Mouse (Mus musculus) heart, postnatal 10 days (tissue): ENCODE results near the gene Olfr1297. TPM values are rescaled to one million over a fixed set of nuclear protein-coding genes. Genes with fewer than 3 reads are reported as not detected.

Experiments
- DNase-seq, 2 experiments: peaks; one replicate each; pipeline ENCODE4 v3.0.0; 2021
- intact Hi-C: fragments of 180-260 bp; cut with DNase I; formaldehyde crosslinking; loops from one replicate; pipeline ENCODE4 v1.15.1; 2025
- total RNA-seq, 2 experiments: library from RNA; stranded (reverse); gene quantifications; 2 replicates each; pipeline ENCODE4 v1.2.3; 2021

Gene Olfr1297
- total RNA-seq = not detected

- no peak for DNase-seq
- intact Hi-C loops = no loop called here
These were observed at the start of gene Olfr1297 for GRCm38 (mm10) chr2:111626397-111626796. TSS of gene Olfr1297 (minus strand) at chr2:111626497.

GRCm38 (mm10) chr2:111661119-111661518, 34.8 kb upstream of the Olfr1297 start, which contains the start of gene Olfr1299:
TSS of gene Olfr1299 (plus strand) at chr2:111661419.
- no peak for DNase-seq
- intact Hi-C loops = no loop called here

GRCm38 (mm10) chr2:111649101-111649500, 22.8 kb upstream of the Olfr1297 start, which contains the start of gene Olfr1298:
TSS of gene Olfr1298 (minus strand) at chr2:111649201.
- intact Hi-C loops = no loop called here
- no peak for DNase-seq

- DNase-seq = no peak
- intact Hi-C loops = no loop called here
These were observed 56.7 kb downstream of the Olfr1297 start, which contains the start of gene Olfr1295 for GRCm38 (mm10) chr2:111569581-111569980. TSS of gene Olfr1295 (minus strand) at chr2:111569681.

Other genes with a start within 250 kb of the Olfr1297 start
- gene Olfr1286, start 203.4 kb downstream of the Olfr1297 start, total RNA-seq = not detected
- gene Olfr1287, start 177.4 kb downstream of the Olfr1297 start, total RNA-seq = not detected
- gene Olfr1288, start 152.4 kb downstream of the Olfr1297 start, total RNA-seq = not detected
- gene Olfr1289, start 145.7 kb downstream of the Olfr1297 start, total RNA-seq = not detected
- not detected for gene Olfr1290, start 132.7 kb downstream of the Olfr1297 start, total RNA-seq
- not detected for gene Olfr1291-ps1, start 129.3 kb downstream of the Olfr1297 start, total RNA-seq
- not detected for gene Olfr1293-ps, start 101.3 kb downstream of the Olfr1297 start, total RNA-seq
- not detected for gene Olfr1294, start 86.2 kb downstream of the Olfr1297 start, total RNA-seq
- gene Olfr1295, start 56.8 kb downstream of the Olfr1297 start, total RNA-seq = not detected
- gene Olfr1298, start 22.7 kb upstream of the Olfr1297 start, total RNA-seq = not detected
- gene Olfr1299, start 34.9 kb upstream of the Olfr1297 start, total RNA-seq = not detected
- gene Olfr1301, start 124.5 kb upstream of the Olfr1297 start, total RNA-seq = not detected
- not detected for gene Olfr1302, start 150.9 kb upstream of the Olfr1297 start, total RNA-seq
- gene Olfr1303, start 193.8 kb upstream of the Olfr1297 start, total RNA-seq = not detected